Mouse (Mus musculus): Measurements from ENCODE around the gene Vmn1r215. TPM values are rescaled to one million over a fixed set of nuclear protein-coding genes. Genes with fewer than 3 reads are reported as not detected.
"Not testable (repeated sequence)": the region's sequence is repeated elsewhere in the genome, so short reads cannot be mapped to it uniquely, and the experiment has no call there.

The Vmn1r215 gene
- not detected in 2 replicates for polyA plus RNA-seq (2014; fragmentation: Nextera tagmentation; extraction: Ambion mirVana)

- Histone ChIP-seq H3K27me3 (replicated peaks; ENCODE audit: control insufficient read depth, insufficient read depth, low read length) (no peaks in the 10 kb centered on the region), H3K4me2 (ENCODE audit: low read length) (no peak within 1 kb of the TSS), H3K27ac (ENCODE audit: low read depth) (no peak within 1 kb of the TSS), H3K4me1 (replicated peaks; ENCODE audit: control insufficient read depth, insufficient read depth, low read length) (no peaks in the 10 kb centered on the region), H3K36me3 (ENCODE audit: control insufficient read depth, insufficient read depth, low read length) (no peaks in the 10 kb centered on the region), H3K4me3 (ENCODE audit: low read depth, low read length) (no peak within 1 kb of the TSS), H3K9me3 (ENCODE audit: control insufficient read depth, low read length) (no peaks in the 10 kb centered on the region), H3K9ac (ENCODE audit: low read length) (no peak within 1 kb of the TSS)
- ATAC-seq (replicated peaks; ENCODE audit: low FRiP score, low TSS enrichment, low read depth), result no peak
- WGBS, result 75% methylated on average over 1 of the region's 1 CpGs
- no peak for DNase-seq (ENCODE audit: low spot score)
These were observed at the start of gene Vmn1r215 for GRCm38 (mm10) chr13:23067725-23068124. Gene Vmn1r215, plus strand, starts transcription at chr13:23068025.

GRCm38 (mm10) chr13:23018158-23018557, 49.7 kb upstream of the Vmn1r215 start:
- Histone ChIP-seq H3K27me3 (replicated peaks; ENCODE audit: control insufficient read depth, insufficient read depth, low read length) (no peaks in the 10 kb centered on the region), H3K4me1 (replicated peaks; ENCODE audit: control insufficient read depth, insufficient read depth, low read length) (no peaks in the 10 kb centered on the region), H3K4me2 (ENCODE audit: low read length) (no peak overlapping the region), H3K9me3 (ENCODE audit: control insufficient read depth, low read length) (no peaks in the 10 kb centered on the region), H3K27ac (ENCODE audit: low read depth) (no peak overlapping the region), H3K9ac (ENCODE audit: low read length) (no peak overlapping the region), H3K4me3 (ENCODE audit: low read depth, low read length) (no peak overlapping the region), H3K36me3 (ENCODE audit: control insufficient read depth, insufficient read depth, low read length) (no peaks in the 10 kb centered on the region)
- DNase-seq (ENCODE audit: low spot score), result no peak
- no peak for ATAC-seq (replicated peaks; ENCODE audit: low FRiP score, low TSS enrichment, low read depth)

GRCm38 (mm10) chr13:23024812-23025211, 43.0 kb upstream of the Vmn1r215 start:
- Histone ChIP-seq H3K4me1 (replicated peaks; ENCODE audit: control insufficient read depth, insufficient read depth, low read length) (no peaks in the 10 kb centered on the region), H3K9me3 (ENCODE audit: control insufficient read depth, low read length) (no peaks in the 10 kb centered on the region), H3K27ac (ENCODE audit: low read depth) (no peak overlapping the region), H3K4me2 (ENCODE audit: low read length) (no peak overlapping the region), H3K4me3 (ENCODE audit: low read depth, low read length) (no peak overlapping the region), H3K9ac (ENCODE audit: low read length) (no peak overlapping the region), H3K36me3 (ENCODE audit: control insufficient read depth, insufficient read depth, low read length) (no peaks in the 10 kb centered on the region), H3K27me3 (replicated peaks; ENCODE audit: control insufficient read depth, insufficient read depth, low read length) (no peaks in the 10 kb centered on the region)
- DNase-seq (ENCODE audit: low spot score) (no peak), ATAC-seq (replicated peaks; ENCODE audit: low FRiP score, low TSS enrichment, low read depth) (no peak)

DNA sequence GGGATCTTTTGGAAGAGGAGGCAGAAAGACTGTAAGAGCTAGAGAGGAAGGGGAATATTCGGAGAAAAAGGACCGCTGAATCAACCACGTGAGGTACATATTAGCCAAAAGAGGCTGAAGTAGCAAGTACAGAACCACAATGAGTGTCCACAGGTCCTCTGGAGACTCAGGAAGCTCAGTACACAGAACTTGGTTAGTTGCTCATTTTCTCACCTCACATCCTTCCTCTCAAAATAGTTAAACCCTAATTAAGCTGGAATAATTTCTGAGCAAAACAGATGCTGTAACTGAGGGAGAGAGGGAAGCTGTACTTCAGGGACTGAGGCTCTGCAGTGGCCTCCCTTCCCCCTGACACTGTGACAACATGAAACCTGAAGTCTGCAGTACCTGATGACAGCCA, 37.7 kb upstream of the Vmn1r215 start, which contains the start of gene Vmn1r214:
Vmn1r214 (plus strand) TSS at position 301 of the 400 bp plus-strand sequence.
- H3K4me3 ChIP-seq (ENCODE audit: low read depth, low read length), result no peak within 1 kb of the TSS
- no peaks in the 10 kb centered on the region for H3K27me3 ChIP-seq (replicated peaks; ENCODE audit: control insufficient read depth, insufficient read depth, low read length)
- DNase-seq (ENCODE audit: low spot score) (no peak), ATAC-seq (replicated peaks; ENCODE audit: low FRiP score, low TSS enrichment, low read depth) (no peak)
- 92% methylated on average over 3 of the region's 3 CpGs for WGBS
- H3K36me3 ChIP-seq (ENCODE audit: control insufficient read depth, insufficient read depth, low read length), result no peaks in the 10 kb centered on the region
- no peaks in the 10 kb centered on the region for H3K9me3 ChIP-seq (ENCODE audit: control insufficient read depth, low read length)
- no peak within 1 kb of the TSS for H3K9ac ChIP-seq (ENCODE audit: low read length)
- no peak within 1 kb of the TSS for H3K27ac ChIP-seq (ENCODE audit: low read depth)
- H3K4me1 ChIP-seq (replicated peaks; ENCODE audit: control insufficient read depth, insufficient read depth, low read length), result no peaks in the 10 kb centered on the region
- H3K4me2 ChIP-seq (ENCODE audit: low read length), result no peak within 1 kb of the TSS

DNA sequence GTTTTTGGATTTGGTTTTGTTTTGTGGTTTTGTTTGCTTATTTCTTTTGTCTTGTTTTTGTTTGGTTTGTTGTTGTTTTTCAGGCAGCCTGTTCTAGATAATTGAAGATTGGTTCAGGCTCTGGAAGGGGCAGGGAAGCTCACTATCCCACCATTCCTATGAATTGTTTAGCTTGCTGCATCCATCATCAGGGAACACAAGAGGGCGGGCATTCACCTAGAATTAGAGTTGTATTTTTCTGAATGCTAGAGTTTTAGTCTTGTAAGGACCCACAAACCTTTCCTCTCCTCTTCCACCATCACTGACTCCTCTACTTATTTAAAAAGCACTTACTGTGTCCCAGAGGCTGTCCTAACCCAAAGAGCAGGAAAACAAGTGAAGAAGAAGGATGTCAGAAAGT, 10.0 kb upstream of the Vmn1r215 start:
- Histone ChIP-seq H3K36me3 (ENCODE audit: control insufficient read depth, insufficient read depth, low read length) (no peaks in the 10 kb centered on the region), H3K27me3 (replicated peaks; ENCODE audit: control insufficient read depth, insufficient read depth, low read length) (no peaks in the 10 kb centered on the region), H3K9me3 (ENCODE audit: control insufficient read depth, low read length) (no peaks in the 10 kb centered on the region), H3K9ac (ENCODE audit: low read length) (no peak overlapping the region), H3K4me3 (ENCODE audit: low read depth, low read length) (no peak overlapping the region), H3K4me2 (ENCODE audit: low read length) (no peak overlapping the region), H3K27ac (ENCODE audit: low read depth) (no peak overlapping the region), H3K4me1 (replicated peaks; ENCODE audit: control insufficient read depth, insufficient read depth, low read length) (no peaks in the 10 kb centered on the region)
- WGBS, result 46% methylated on average over 1 of the region's 1 CpGs
- ATAC-seq (replicated peaks; ENCODE audit: low FRiP score, low TSS enrichment, low read depth), result no peak
- no peak for DNase-seq (ENCODE audit: low spot score)

DNA sequence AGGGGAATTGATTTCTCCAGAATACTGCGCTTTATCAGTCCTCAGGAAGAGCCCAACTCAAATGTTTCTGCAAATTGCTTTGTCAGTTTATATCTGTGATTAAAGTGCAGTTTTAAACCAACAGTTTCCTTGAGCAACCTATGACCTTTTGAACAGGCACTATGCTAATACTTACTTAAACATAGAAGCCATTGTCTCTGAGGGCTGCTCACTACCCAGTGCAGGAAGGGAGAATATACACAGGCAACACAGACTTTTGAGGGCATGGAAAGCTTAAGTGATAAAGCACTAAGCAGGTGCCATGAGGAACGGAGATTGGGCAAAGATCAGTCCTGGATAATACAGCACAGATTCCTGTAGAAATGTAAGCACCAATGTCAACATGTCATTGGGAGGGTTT, 1.5 kb downstream of the Vmn1r215 start:
- no peak overlapping the region for H3K9ac ChIP-seq (ENCODE audit: low read length)
- ATAC-seq (replicated peaks; ENCODE audit: low FRiP score, low TSS enrichment, low read depth), result no peak
- H3K4me1 ChIP-seq (replicated peaks; ENCODE audit: control insufficient read depth, insufficient read depth, low read length), result no peaks in the 10 kb centered on the region
- no peak for DNase-seq (ENCODE audit: low spot score)
- WGBS, result 70% methylated on average over 2 of the region's 2 CpGs
- no peak overlapping the region for H3K27ac ChIP-seq (ENCODE audit: low read depth)
- H3K9me3 ChIP-seq (ENCODE audit: control insufficient read depth, low read length), result no peaks in the 10 kb centered on the region
- no peak overlapping the region for H3K4me3 ChIP-seq (ENCODE audit: low read depth, low read length)
- H3K27me3 ChIP-seq (replicated peaks; ENCODE audit: control insufficient read depth, insufficient read depth, low read length), result no peaks in the 10 kb centered on the region
- no peaks in the 10 kb centered on the region for H3K36me3 ChIP-seq (ENCODE audit: control insufficient read depth, insufficient read depth, low read length)
- no peak overlapping the region for H3K4me2 ChIP-seq (ENCODE audit: low read length)

DNA sequence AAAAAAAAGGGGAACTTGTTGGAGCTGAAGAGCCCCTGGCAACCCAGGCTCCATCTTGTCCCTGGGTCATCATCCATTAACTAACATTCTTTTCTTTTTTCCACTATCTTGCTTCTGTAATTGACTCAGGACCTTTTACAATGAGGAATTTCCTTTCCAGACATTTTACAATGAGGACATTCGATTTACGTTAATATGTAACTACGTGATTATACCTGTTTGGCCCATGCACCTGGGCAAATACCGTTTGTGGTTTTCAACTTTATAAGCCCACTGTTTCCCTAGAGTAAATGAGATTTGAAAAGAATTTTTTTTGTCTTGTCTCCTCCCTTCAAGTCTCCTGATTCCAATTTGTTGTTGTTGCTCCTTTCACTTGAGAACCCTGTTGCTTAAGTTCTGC, 26.6 kb downstream of the Vmn1r215 start:
- no peak overlapping the region for H3K4me2 ChIP-seq (ENCODE audit: low read length)
- DNase-seq (ENCODE audit: low spot score) (no peak), ATAC-seq (replicated peaks; ENCODE audit: low FRiP score, low TSS enrichment, low read depth) (peak; percentile 79; the same call in 1 of the 2 replicates)
- H3K9me3 ChIP-seq (ENCODE audit: control insufficient read depth, low read length), result no peaks in the 10 kb centered on the region
- H3K36me3 ChIP-seq (ENCODE audit: control insufficient read depth, insufficient read depth, low read length), result no peaks in the 10 kb centered on the region
- H3K9ac ChIP-seq (ENCODE audit: low read length), result no peak overlapping the region
- H3K4me1 ChIP-seq (replicated peaks; ENCODE audit: control insufficient read depth, insufficient read depth, low read length), result no peaks in the 10 kb centered on the region
- no peaks in the 10 kb centered on the region for H3K27me3 ChIP-seq (replicated peaks; ENCODE audit: control insufficient read depth, insufficient read depth, low read length)
- WGBS, result 66% methylated on average over 4 of the region's 4 CpGs
- H3K27ac ChIP-seq (ENCODE audit: low read depth), result no peak overlapping the region
- H3K4me3 ChIP-seq (ENCODE audit: low read depth, low read length), result no peak overlapping the region

DNA sequence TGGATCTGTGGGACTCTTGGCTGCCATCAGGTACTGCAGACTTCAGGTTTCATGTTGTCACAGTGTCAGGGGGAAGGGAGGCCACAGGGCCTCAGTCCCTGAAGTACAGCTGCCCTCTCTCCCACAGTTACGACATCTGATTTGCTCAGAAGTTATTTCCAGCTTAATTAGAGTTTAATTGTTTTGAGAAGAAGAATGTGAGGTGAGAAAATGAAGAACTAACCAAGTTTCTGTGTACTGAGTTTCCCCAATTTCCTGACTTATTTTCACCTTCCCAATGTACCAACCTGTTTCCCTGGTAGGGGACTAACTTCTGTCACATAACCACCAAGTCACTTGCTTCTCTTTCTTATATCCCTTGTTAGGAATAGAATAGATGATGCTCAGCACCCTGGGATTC, 50.3 kb downstream of the Vmn1r215 start, which contains the start of gene Vmn1r217:
Vmn1r217 (minus strand) TSS at position 101 of the 400 bp plus-strand sequence.
- ATAC-seq (replicated peaks; ENCODE audit: low FRiP score, low TSS enrichment, low read depth); H3K4me2 ChIP-seq (ENCODE audit: low read length): not testable (repeated sequence)

DNA sequence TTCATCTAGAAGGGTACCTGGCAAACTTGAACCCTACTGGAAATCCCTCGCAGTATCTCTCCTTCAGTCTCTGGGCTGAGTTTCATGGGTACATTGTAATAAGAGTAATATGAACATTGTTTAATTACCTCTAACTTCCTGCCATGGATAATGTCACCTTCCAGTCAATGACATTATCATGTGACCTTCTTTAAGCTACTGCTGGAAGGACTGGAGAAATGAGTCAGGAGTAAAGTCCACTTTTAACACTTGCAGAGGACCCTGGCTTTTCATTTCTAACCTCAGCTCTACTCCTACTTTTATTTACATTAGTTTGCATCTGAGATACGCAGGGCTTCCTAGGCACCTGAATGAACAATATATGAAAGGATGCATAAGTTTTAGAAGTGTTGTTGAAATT, 52.8 kb downstream of the Vmn1r215 start:
- DNase-seq (ENCODE audit: low spot score) (no peak), ATAC-seq (replicated peaks; ENCODE audit: low FRiP score, low TSS enrichment, low read depth) (no peak)
- Histone ChIP-seq H3K4me1 (replicated peaks; ENCODE audit: control insufficient read depth, insufficient read depth, low read length) (no peaks in the 10 kb centered on the region), H3K9me3 (ENCODE audit: control insufficient read depth, low read length) (no peaks in the 10 kb centered on the region), H3K9ac (ENCODE audit: low read length) (no peak overlapping the region), H3K36me3 (ENCODE audit: control insufficient read depth, insufficient read depth, low read length) (no peaks in the 10 kb centered on the region), H3K27ac (ENCODE audit: low read depth) (no peak overlapping the region), H3K4me2 (ENCODE audit: low read length) (no peak overlapping the region), H3K27me3 (replicated peaks; ENCODE audit: control insufficient read depth, insufficient read depth, low read length) (no peaks in the 10 kb centered on the region), H3K4me3 (ENCODE audit: low read depth, low read length) (no peak overlapping the region)
- WGBS, result 75% methylated on average over 2 of the region's 2 CpGs

More for the DNA sequence above, 50.3 kb downstream of the Vmn1r215 start, which contains the start of gene Vmn1r217:
- H3K27me3 ChIP-seq (replicated peaks; ENCODE audit: control insufficient read depth, insufficient read depth, low read length); H3K4me3 ChIP-seq (ENCODE audit: low read depth, low read length); H3K9me3 ChIP-seq (ENCODE audit: control insufficient read depth, low read length); H3K27ac ChIP-seq (ENCODE audit: low read depth); H3K4me1 ChIP-seq (replicated peaks; ENCODE audit: control insufficient read depth, insufficient read depth, low read length); H3K36me3 ChIP-seq (ENCODE audit: control insufficient read depth, insufficient read depth, low read length); H3K9ac ChIP-seq (ENCODE audit: low read length); DNase-seq (ENCODE audit: low spot score): not testable (repeated sequence)
- WGBS, result 80% methylated on average over 1 of the region's 1 CpGs

Data from intestine, embryonic 14.5 days (tissue).